Mouse (Mus musculus): ENCODE data around the gene Foxred2.

Foxred2 gene

GRCm38 (mm10) chr15:77956404-77956901 lies at the start of gene Foxred2:
Gene Foxred2 (minus strand): TSS chr15:77956722.
- peak; percentile 80 to 88 for DNase-seq (ENCODE audit: low spot score in 2 of 2)

- no peak for DNase-seq (ENCODE audit: low spot score in 2 of 2)
Measured at GRCm38 (mm10) chr15:78003929-78004328, 47.4 kb upstream of the Foxred2 start.

- no peak for DNase-seq (ENCODE audit: low spot score in 2 of 2)
Measured at GRCm38 (mm10) chr15:78001400-78001799, 44.9 kb upstream of the Foxred2 start.

GRCm38 (mm10) chr15:77988541-77988940 lies 32.0 kb upstream of the Foxred2 start:
- DNase-seq (ENCODE audit: low spot score in 2 of 2) = peak in 1 of 2 experiments; percentile 30

GRCm38 (mm10) chr15:77983391-77983790 lies 26.9 kb upstream of the Foxred2 start:
- DNase-seq (ENCODE audit: low spot score in 2 of 2) = no peak

- DNase-seq (ENCODE audit: low spot score in 2 of 2) = peak in 1 of 2 experiments; percentile 83
Measured at GRCm38 (mm10) chr15:77982195-77982939, 25.8 kb upstream of the Foxred2 start.

- DNase-seq (ENCODE audit: low spot score in 2 of 2) = no peak
Measured at GRCm38 (mm10) chr15:77981181-77981680, 24.7 kb upstream of the Foxred2 start.

GRCm38 (mm10) chr15:77979427-77979865 lies 22.9 kb upstream of the Foxred2 start:
- DNase-seq (ENCODE audit: low spot score in 2 of 2) = peak; percentile 44 to 72

- no peak for DNase-seq (ENCODE audit: low spot score in 2 of 2)
Measured at GRCm38 (mm10) chr15:77977663-77978062, 21.1 kb upstream of the Foxred2 start.

GRCm38 (mm10) chr15:77974165-77974841 lies 17.8 kb upstream of the Foxred2 start:
- no peak for DNase-seq (ENCODE audit: low spot score in 2 of 2)

GRCm38 (mm10) chr15:77970470-77971292 lies 14.2 kb upstream of the Foxred2 start, which contains the start of gene Eif3d:
Gene Eif3d (minus strand): TSS chr15:77970813.
- DNase-seq (ENCODE audit: low spot score in 2 of 2) = peak; percentile 93 to 99

- no peak for DNase-seq (ENCODE audit: low spot score in 2 of 2)
Measured at GRCm38 (mm10) chr15:77969940-77970469, 13.5 kb upstream of the Foxred2 start.

GRCm38 (mm10) chr15:77965117-77965528 lies 8.6 kb upstream of the Foxred2 start:
- no peak for DNase-seq (ENCODE audit: low spot score in 2 of 2)

GRCm38 (mm10) chr15:77962447-77962846 lies 5.9 kb upstream of the Foxred2 start:
- DNase-seq (ENCODE audit: low spot score in 2 of 2) = no peak

- no peak for DNase-seq (ENCODE audit: low spot score in 2 of 2)
Measured at GRCm38 (mm10) chr15:77960693-77961092, 4.2 kb upstream of the Foxred2 start.

- DNase-seq (ENCODE audit: low spot score in 2 of 2) = no peak
Measured at GRCm38 (mm10) chr15:77958071-77958470, 1.5 kb upstream of the Foxred2 start.

GRCm38 (mm10) chr15:77957625-77958024 lies 1.1 kb upstream of the Foxred2 start:
- no peak for DNase-seq (ENCODE audit: low spot score in 2 of 2)

GRCm38 (mm10) chr15:77955440-77956403 lies 800 bp downstream of the Foxred2 start:
- DNase-seq (ENCODE audit: low spot score in 2 of 2) = peak in 1 of 2 experiments; percentile 11

- DNase-seq (ENCODE audit: low spot score in 2 of 2) = no peak
Measured at GRCm38 (mm10) chr15:77954362-77954761, 2.2 kb downstream of the Foxred2 start.

GRCm38 (mm10) chr15:77952921-77953320 lies 3.6 kb downstream of the Foxred2 start:
- no peak for DNase-seq (ENCODE audit: low spot score in 2 of 2)

All from left cerebral cortex, adult 9 months (tissue).